Mouse (Mus musculus) adrenal gland, adult 10 weeks (tissue): ENCODE measurements around the gene Psmd14. TPM values are rescaled to one million over a fixed set of nuclear protein-coding genes. Genes with fewer than 3 reads are reported as not detected.

ENCODE experiments used
- polyA plus RNA-seq: library from polyadenylated mRNA; stranded (reverse); fragments of 350-450 nt; fragmentation: Illumina TruSeq; extraction: RNeasy Lipid Tissue Mini Kit (QIAGEN cat#74804); gene quantifications from one replicate; pipeline ENCODE4 v1.2.3, GENCODE M21; 2014; ENCODE audit warnings: low read depth, low replicate concordance

Psmd14 gene
- 581 TPM for polyA plus RNA-seq

GRCm38 (mm10) chr2:61711108-61712040 lies at the start of gene Psmd14:
Gene Psmd14, plus strand, starts transcription at chr2:61711694.

GRCm38 (mm10) chr2:61802656-61803251 lies 91.3 kb downstream of the Psmd14 start, which contains the start of gene Tbr1:
Gene Tbr1, plus strand, starts transcription at chr2:61802930.

Other genes with a start within 250 kb of the Psmd14 start
- 218 TPM for gene Tank, start 133.1 kb upstream of the Psmd14 start, polyA plus RNA-seq
- gene Tbr1, start 91.2 kb downstream of the Psmd14 start, polyA plus RNA-seq: not detected